Mouse (Mus musculus) hindbrain, embryonic 15.5 days (tissue): ENCODE measurements around the gene Shc2. TPM values are rescaled to one million over a fixed set of nuclear protein-coding genes. Genes with fewer than 3 reads are reported as not detected.

Source experiments
- ATAC-seq: fragments of 200-750 bp; cut with Nextera tagmentation; 2 replicates; pipeline ENCODE4 v1.8.0; 2017; ENCODE audit warnings: low read depth, moderate number of reproducible peaks, moderate TSS enrichment; ENCODE audit not compliant: low FRiP score
- H3K27ac ChIP-seq: fragments of 300-500 bp; sonication (generic); replicated peaks from 2 replicates; pipeline ENCODE4 v1.5.1; 2015; ENCODE audit warnings: mild to moderate bottlenecking, inconsistent platforms
- H3K27me3 ChIP-seq: fragments of 300-500 bp; sonication (generic); 2 replicates; pipeline ENCODE4 v1.6.1; 2015; ENCODE audit warnings: control low read depth, inconsistent platforms
- H3K36me3 ChIP-seq: fragments of 300-500 bp; sonication (generic); 2 replicates; pipeline ENCODE4 v1.6.1; 2015; ENCODE audit warnings: control low read depth, inconsistent platforms
- H3K4me1 ChIP-seq: fragments of 300-500 bp; sonication (generic); replicated peaks from 2 replicates; pipeline ENCODE4 v1.6.1; 2015; ENCODE audit warnings: control low read depth, inconsistent platforms
- H3K4me2 ChIP-seq: fragments of 300-500 bp; sonication (generic); 2 replicates; pipeline ENCODE4 v1.6.1; 2015; ENCODE audit warnings: moderate library complexity, mild to moderate bottlenecking, inconsistent platforms
- H3K4me3 ChIP-seq: fragments of 300-500 bp; sonication (generic); 2 replicates; pipeline ENCODE4 v1.5.1; 2015; ENCODE audit warnings: mild to moderate bottlenecking, inconsistent platforms
- H3K9ac ChIP-seq: fragments of 300-500 bp; sonication (generic); 2 replicates; pipeline ENCODE4 v1.6.1; 2015; ENCODE audit warnings: inconsistent platforms
- H3K9me3 ChIP-seq: fragments of 300-500 bp; sonication (generic); 2 replicates; pipeline ENCODE4 v1.6.1; 2016; ENCODE audit warnings: control low read depth, inconsistent platforms
- WGBS: fragments of 180-500 bp; shearing (Covaris S2); methylation state at CpG from one replicate; pipeline ENCODE4 v1.1.7; 2015; 5-methylcytosine and 5-hydroxymethylcytosine counted together
- polyA plus RNA-seq: library from polyadenylated mRNA; unstranded; fragments of >200 nt; fragmentation: Nextera tagmentation; extraction: Ambion mirVana; gene quantifications from 2 replicates; pipeline ENCODE4 v1.2.1, GENCODE M21; 2015

The Shc2 gene
- polyA plus RNA-seq, 1 experiment from 2014 or later: 28.5 TPM

DNA sequence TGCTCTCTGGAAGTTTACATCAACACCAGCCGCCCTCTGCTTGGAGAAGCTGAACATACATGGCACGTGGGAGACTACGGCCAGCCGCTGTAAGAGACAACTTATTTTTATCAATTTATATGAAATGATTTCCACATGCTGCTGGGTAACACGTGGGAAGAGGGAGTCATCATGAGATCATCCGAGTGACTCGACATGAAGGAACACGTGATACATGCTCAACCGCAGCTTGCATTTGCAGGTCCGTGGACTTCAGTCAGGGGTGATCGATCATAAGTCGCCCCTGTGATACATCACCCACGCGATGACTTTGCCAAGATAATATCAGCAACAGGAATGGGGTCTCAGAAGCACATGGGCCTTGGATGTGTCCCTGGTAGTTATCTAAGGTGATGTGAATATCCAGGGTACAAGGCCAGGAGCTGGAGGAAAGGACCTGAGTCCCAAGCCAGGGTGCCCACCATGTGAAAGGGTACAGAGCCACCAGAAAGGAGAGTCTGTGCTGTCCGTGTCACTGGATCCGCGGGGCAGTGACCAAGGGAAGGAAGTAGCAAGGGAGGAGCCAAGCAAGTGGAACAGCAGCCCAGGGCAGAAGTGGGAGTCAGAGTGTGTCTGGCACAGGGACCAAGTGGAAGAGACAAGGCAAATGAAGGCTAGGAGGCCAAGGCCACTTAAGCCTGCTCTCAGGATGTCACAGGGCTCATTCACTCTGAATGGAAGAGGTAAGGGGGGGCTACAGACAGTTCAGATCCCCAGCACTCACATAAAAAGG is 4.5 kb downstream of the Shc2 start:
- H3K27ac ChIP-seq: no peak overlapping the region
- no peak overlapping the region for H3K4me2 ChIP-seq
- no peaks in the 10 kb centered on the region for H3K27me3 ChIP-seq
- ATAC-seq: no peak
- H3K4me3 ChIP-seq: no peak overlapping the region
- no peaks in the 10 kb centered on the region for H3K36me3 ChIP-seq
- H3K9ac ChIP-seq: no peak overlapping the region
- H3K9me3 ChIP-seq: no peaks in the 10 kb centered on the region
- WGBS: 85% methylated on average over 17 of the region's 17 CpGs
- peaks cover 22% of the 10 kb centered on the region for H3K4me1 ChIP-seq

DNA sequence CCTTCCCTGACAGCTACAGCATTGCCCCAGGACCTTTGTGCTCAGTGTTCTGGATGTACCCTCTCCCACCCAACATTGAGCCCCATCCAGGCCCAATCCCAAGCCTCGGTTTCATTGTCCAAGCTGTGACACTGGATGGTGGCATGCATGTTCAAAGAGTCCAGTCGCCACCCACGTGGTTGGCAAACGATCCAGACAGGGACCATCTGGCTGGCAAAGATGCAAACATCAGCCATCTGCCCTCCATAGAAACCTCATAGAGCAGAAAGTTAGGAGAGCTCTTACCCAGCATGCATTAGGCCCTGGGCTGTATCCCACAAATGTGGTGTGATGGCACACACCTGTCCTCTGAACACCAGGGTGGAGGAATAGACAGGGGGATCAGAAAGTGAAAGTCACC is 6.3 kb downstream of the Shc2 start:
- Histone ChIP-seq H3K36me3 (no peaks in the 10 kb centered on the region), H3K4me2 (no peak overlapping the region), H3K9ac (no peak overlapping the region), H3K27ac (no peak overlapping the region), H3K27me3 (no peaks in the 10 kb centered on the region), H3K9me3 (no peaks in the 10 kb centered on the region), H3K4me3 (no peak overlapping the region), H3K4me1 (peaks cover 11% of the 10 kb centered on the region)
- 59% methylated on average over 4 of the region's 4 CpGs for WGBS
- ATAC-seq: peak; percentile 38; the same call in 1 of the 2 replicates

DNA sequence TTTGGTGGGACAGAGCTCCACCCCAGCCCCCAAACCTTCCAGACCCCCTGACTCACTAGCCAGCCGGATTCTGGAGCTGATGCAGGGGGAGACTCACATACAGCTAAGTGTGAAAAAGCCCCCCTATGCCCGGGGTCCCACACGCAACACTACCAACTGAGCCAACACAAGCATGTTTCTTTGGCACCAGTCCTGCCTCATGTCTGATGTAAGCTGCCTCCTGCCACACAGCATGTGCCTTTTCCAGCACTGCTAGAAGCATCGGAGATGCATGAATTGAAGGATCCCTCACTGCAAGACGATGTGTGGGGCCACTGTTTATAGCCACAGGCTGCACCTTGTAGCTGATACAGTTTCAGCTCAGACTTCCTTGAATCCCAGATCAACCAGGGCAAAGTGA is 9.3 kb downstream of the Shc2 start:
- 78% methylated on average over 5 of the region's 5 CpGs for WGBS
- Histone ChIP-seq H3K9ac (no peak overlapping the region), H3K27me3 (no peaks in the 10 kb centered on the region), H3K27ac (no peak overlapping the region), H3K36me3 (no peaks in the 10 kb centered on the region), H3K9me3 (no peaks in the 10 kb centered on the region), H3K4me2 (no peak overlapping the region), H3K4me3 (no peak overlapping the region), H3K4me1 (peaks cover under 1% of the 10 kb centered on the region; the same call in 1 of the 2 replicates)
- no peak for ATAC-seq

DNA sequence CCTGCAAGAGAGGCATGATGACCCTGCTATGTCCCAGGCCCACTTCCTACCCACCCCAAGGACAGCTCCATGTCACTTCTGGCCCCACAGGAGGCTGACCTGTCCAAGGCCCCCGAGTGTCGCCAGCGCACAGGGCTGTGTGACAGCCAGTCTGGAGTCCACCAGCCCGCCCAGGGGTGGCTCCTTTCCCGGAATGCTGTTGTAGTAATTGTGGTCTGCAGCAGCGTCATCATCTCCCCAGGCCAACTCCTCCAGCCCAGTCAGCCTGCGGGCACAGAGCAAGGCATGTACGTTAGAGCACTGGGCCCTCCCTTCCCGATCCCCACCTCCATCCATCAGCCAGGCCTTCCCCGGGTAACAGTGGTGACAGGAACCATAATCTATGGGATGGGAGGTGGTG is 11.6 kb downstream of the Shc2 start:
- Histone ChIP-seq H3K9me3 (no peaks in the 10 kb centered on the region), H3K4me1 (no peaks in the 10 kb centered on the region), H3K4me2 (no peak overlapping the region), H3K36me3 (no peaks in the 10 kb centered on the region), H3K27ac (no peak overlapping the region), H3K27me3 (no peaks in the 10 kb centered on the region), H3K9ac (no peak overlapping the region), H3K4me3 (no peak overlapping the region)
- no peak for ATAC-seq
- 79% methylated on average over 10 of the region's 10 CpGs for WGBS

DNA sequence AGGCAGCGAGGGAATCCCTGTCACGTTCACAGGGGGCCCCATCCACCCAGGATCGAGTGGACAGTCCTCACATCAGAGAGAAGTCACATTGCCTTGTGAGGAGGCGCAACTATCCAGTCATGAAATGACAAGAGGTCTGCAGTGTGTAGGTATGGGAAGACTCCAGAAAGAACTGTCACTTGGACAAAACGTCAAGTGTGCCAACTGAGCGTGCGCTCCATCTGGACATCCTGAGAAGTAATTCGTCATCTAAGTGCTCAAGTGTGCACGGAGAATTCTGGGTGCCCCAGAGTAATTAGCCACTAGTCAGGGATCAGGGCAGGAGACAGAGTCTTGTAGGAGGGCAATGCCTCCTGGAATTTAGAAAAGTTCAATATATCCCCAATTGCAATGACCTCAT is 12.3 kb downstream of the Shc2 start:
- Histone ChIP-seq H3K27me3 (no peaks in the 10 kb centered on the region), H3K4me1 (no peaks in the 10 kb centered on the region), H3K4me3 (no peak overlapping the region), H3K36me3 (no peaks in the 10 kb centered on the region), H3K27ac (no peak overlapping the region), H3K9me3 (no peaks in the 10 kb centered on the region), H3K9ac (no peak overlapping the region), H3K4me2 (no peak overlapping the region)
- no peak for ATAC-seq
- 73% methylated on average over 9 of the region's 9 CpGs for WGBS

DNA sequence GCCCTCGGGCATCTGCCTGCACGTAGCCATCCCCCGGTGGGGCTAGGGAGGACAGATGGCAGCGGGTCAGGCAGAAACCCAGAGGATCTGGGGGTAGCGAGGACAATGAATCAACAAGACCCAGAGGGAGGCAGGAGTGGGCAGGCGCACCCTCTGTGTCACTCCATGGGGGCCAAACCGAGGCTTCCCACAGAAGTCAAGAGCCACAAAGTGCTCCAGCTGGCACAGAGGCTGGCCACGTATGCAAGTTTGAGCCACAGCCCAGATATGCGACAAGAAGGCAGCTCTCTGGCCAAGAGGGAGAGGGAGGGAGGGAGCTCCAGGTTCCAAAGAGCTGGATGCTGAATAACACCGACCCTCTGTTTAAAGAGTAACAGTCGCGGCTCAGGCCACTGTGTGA is 13.8 kb downstream of the Shc2 start:
- Histone ChIP-seq H3K27me3 (no peaks in the 10 kb centered on the region), H3K9me3 (no peaks in the 10 kb centered on the region), H3K27ac (no peak overlapping the region), H3K9ac (no peak overlapping the region), H3K4me3 (no peak overlapping the region), H3K4me2 (no peak overlapping the region), H3K36me3 (no peaks in the 10 kb centered on the region; the same call in 1 of the 2 replicates), H3K4me1 (no peaks in the 10 kb centered on the region)
- WGBS: 54% methylated on average over 12 of the region's 12 CpGs
- no peak for ATAC-seq

DNA sequence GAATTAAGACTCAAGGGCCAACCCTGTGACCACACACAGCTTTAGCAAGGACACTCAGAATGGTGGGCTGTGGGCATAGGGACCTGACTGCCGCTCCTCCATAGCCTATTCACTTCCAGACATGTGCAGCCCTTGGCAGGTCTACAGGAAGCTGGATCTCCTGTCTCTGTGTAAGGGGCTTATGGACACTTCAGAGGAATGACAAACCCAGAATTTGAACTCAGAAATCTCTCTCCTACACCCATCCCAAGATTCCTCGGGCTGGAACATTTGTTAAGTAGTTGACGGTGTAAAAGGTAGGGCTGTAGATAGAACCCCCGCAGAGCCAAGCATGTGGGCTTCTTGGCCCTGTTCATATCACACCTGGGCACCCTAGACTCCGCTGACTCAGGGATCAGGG is 21.3 kb downstream of the Shc2 start:
- H3K4me3 ChIP-seq: no peak overlapping the region

DNA sequence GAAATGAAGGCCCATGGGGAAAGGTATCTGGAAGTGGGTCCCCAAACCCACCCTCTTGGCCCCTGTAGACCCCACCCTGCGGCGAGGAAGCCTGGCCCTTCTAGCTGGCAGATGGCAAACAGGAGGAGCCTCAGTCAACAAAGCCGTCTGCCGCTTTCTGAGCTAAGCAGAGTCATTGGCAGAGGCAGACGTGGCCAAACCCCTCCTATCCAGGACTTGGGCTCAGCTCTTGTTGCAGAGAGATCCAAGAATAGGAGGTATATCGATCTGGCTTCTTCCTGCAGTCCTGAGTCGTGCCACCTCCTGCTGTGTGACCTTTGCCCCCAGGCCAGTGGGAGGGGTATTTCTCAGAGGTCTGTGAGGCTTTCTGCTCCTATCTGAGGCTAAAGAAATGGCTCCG is 21.9 kb downstream of the Shc2 start:
- WGBS: 3% methylated on average over 8 of the region's 8 CpGs
- Histone ChIP-seq H3K4me3 (no peak overlapping the region), H3K9me3 (no peaks in the 10 kb centered on the region), H3K36me3 (no peaks in the 10 kb centered on the region; the same call in none of the 2 replicates), H3K27me3 (peaks cover 19% of the 10 kb centered on the region), H3K4me2 (no peak overlapping the region), H3K9ac (no peak overlapping the region), H3K27ac (no peak overlapping the region), H3K4me1 (peaks cover 28% of the 10 kb centered on the region)
- no peak for ATAC-seq

More for the DNA sequence above, 21.3 kb downstream of the Shc2 start:
- H3K4me1 ChIP-seq: peaks cover 23% of the 10 kb centered on the region
- WGBS: 92% methylated on average over 5 of the region's 5 CpGs
- H3K27me3 ChIP-seq: peaks cover 19% of the 10 kb centered on the region
- H3K4me2 ChIP-seq: no peak overlapping the region
- no peak overlapping the region for H3K9ac ChIP-seq
- H3K36me3 ChIP-seq: no peaks in the 10 kb centered on the region; the same call in none of the 2 replicates
- no peaks in the 10 kb centered on the region for H3K9me3 ChIP-seq
- no peak for ATAC-seq
- no peak overlapping the region for H3K27ac ChIP-seq

DNA sequence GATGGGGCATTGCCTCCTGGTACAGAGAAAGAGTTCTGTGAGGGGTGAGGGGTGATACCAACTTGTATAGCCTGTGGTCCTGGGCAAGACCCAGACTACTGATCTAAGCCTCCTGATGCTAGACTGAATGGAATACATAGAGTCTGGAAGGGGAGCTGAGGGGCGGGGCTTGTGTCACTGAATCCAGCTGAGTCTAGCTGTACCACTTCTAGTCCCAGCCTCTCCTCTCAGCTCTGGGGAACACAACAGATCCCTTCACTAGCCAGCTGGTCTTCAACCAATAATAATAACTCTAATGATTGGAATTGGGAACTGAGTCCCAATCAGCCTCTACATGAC is 23.4 kb downstream of the Shc2 start:
- H3K27ac ChIP-seq: peak overlapping the region; percentile 50; the same call in 1 of the 2 replicates
- H3K4me2 ChIP-seq: peak overlapping the region; percentile 97
- peaks cover 28% of the 10 kb centered on the region for H3K4me1 ChIP-seq
- H3K27me3 ChIP-seq: peaks cover 19% of the 10 kb centered on the region
- H3K36me3 ChIP-seq: no peaks in the 10 kb centered on the region; the same call in 1 of the 2 replicates
- 83% methylated on average over 1 of the region's 1 CpGs for WGBS
- H3K9me3 ChIP-seq: no peaks in the 10 kb centered on the region
- H3K4me3 ChIP-seq: peak overlapping the region; percentile 69
- peak overlapping the region; percentile 66; the same call in 1 of the 2 replicates for H3K9ac ChIP-seq
- ATAC-seq: no peak; the same call in 1 of the 2 replicates

DNA sequence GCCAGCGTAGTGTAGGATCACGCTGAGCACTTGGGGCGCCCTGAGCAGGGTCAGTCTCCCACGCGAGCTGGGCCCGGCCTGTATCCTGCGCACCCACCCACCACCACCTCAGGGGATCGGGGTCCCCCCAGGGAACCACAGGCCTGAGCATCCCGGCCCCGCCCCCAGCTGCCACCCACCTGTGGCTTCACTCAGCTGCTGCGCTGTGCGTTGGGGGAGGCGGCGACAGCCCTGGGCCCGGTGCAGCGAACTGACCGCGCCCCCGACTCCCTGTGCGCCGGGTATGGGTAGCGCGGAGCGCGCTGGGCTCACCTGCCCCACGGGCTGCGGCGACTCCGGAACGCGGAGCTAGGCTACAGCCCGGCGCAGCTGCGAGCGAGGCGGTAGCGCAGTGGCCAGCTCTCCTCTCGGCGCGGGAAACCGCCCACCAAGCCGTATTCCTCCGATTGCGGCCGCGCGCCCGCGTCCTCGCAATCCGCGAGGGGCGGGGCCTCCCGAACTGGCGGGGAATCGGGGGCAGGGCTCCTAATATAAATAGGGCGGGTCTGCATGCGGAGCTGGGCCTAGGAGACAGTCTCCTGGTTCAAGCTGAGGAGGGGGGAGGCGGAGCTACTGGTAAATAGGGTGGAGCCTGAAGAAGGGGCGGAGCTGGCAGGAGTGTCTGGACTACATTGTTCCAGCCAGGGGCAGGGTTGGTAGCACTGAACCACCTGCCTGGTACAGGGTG is 24.0 kb downstream of the Shc2 start, which contains the start of gene C2cd4c:
TSS of gene C2cd4c (minus strand) at position 448 of the 727 bp plus-strand sequence.
- ATAC-seq: peak; percentile 90
- peaks cover 19% of the 10 kb centered on the region for H3K27me3 ChIP-seq
- 1% methylated on average over 60 of the region's 60 CpGs for WGBS
- H3K4me3 ChIP-seq: peak within 1 kb of the TSS; percentile 69
- H3K4me2 ChIP-seq: peak within 1 kb of the TSS; percentile 97
- peak within 1 kb of the TSS; percentile 50; the same call in 1 of the 2 replicates for H3K27ac ChIP-seq
- H3K9ac ChIP-seq: peak within 1 kb of the TSS; percentile 66
- H3K36me3 ChIP-seq: no peaks in the 10 kb centered on the region; the same call in 1 of the 2 replicates
- peaks cover 28% of the 10 kb centered on the region for H3K4me1 ChIP-seq
- H3K9me3 ChIP-seq: no peaks in the 10 kb centered on the region

DNA sequence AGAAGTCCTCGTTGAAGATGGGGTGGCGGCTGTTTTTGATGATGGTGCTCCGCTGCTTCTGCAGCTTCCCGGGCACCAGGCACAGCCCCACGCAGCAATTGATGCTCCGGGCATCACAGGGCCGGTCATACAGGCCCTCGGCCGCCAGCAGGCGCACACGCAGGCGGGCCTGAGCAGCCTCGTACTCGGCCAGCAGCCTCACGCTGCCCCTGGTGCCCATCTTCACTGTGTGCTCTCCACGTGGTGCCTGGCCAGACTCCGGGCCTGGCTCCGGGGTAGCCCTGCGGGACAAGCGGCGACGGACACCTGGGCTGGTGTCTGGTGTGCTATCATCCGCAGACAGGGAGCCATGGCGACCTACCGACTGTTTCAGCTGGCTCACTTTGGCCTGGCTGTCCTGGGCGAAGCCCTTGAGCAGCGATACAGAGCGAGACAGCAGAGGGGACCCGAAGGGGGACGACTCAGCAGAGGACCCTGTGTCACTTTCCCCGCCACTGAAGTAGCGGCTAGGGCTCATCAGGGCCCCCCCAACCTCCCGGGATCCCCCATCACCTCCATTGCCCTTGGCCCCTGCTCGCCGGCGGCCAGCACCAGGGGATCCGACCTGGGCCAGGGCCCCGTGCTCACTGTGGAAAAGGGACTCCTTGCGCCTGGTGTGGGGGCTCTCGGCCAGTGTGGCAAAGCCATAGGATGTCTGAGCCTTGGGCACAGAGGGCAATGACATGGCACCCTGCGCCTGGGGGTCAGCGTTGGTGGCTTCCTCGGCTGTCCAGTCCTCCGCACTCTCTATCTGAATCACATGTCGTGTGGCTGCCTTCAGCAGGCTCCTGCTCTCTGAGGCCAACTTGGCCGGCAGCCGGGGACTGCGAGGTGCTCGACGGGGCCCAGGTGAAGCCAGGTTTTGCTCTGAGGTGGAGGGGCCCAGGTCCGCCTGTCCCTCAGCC is 25.3 kb downstream of the Shc2 start:
- Histone ChIP-seq H3K27me3 (peaks cover 19% of the 10 kb centered on the region), H3K4me3 (peak overlapping the region; percentile 69), H3K4me1 (peaks cover 28% of the 10 kb centered on the region), H3K36me3 (no peaks in the 10 kb centered on the region), H3K9ac (peak overlapping the region; percentile 66; the same call in 1 of the 2 replicates), H3K27ac (no peak overlapping the region), H3K9me3 (no peaks in the 10 kb centered on the region), H3K4me2 (peak overlapping the region; percentile 97)
- no peak for ATAC-seq
- WGBS: 11% methylated on average over 51 of the region's 51 CpGs
